Mouse (Mus musculus): ENCODE measurements around the gene Gsdma2. TPM values are rescaled to one million over a fixed set of nuclear protein-coding genes. Genes with fewer than 3 reads are reported as not detected.

The Gsdma2 gene
- polyA plus RNA-seq, 1 experiment: not detected

- no peaks in the 10 kb centered on the region for H3K9me3 ChIP-seq
- TF ChIP-seq FLI1 (IDR thresholded peaks at IDR 0.05; ENCODE audit: low read length): no peak
- no peak for TF ChIP-seq GATA1 (IDR thresholded peaks at IDR 0.05; ENCODE audit: borderline replicate concordance, low read length)
- no peak overlapping the region for H3K4me3 ChIP-seq (replicated peaks)
- H3K4me1 ChIP-seq: peaks cover 10% of the 10 kb centered on the region; the same call in 1 of the 2 replicates
- H3K27me3 ChIP-seq (replicated peaks): peaks cover 7% of the 10 kb centered on the region
- H3K36me3 ChIP-seq (replicated peaks; ENCODE audit: low read length): peaks cover 58% of the 10 kb centered on the region
Measured at GRCm38 (mm10) chr11:98696454-98697216, 50.1 kb downstream of the Gsdma2 start.

DNA sequence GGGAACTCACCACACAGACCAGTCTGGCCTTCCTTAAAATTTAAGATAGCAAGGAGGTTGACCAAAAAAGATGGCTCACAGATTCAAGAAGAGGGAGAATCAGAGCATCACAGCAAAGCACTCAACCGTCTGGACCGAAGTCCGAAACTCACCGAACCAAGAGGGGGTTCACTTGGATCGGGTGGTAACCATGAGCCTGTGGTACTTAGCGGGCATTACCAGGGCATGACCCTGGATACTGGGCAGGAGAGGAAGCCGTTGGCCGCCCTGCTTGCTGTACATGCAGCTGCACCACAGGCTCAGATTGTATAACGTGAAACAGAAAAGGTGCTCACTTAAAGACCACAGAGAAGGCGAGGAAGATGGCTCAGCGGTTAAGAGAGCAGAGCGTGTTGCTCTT is 50.7 kb downstream of the Gsdma2 start:
- Histone ChIP-seq H3K27me3 (replicated peaks) (peaks cover 10% of the 10 kb centered on the region), H3K4me3 (replicated peaks) (no peak overlapping the region), H3K4me1 (peaks cover 14% of the 10 kb centered on the region; the same call in 1 of the 2 replicates), H3K36me3 (replicated peaks; ENCODE audit: low read length) (peaks cover 52% of the 10 kb centered on the region), H3K9me3 (no peaks in the 10 kb centered on the region)
- no peak for TF ChIP-seq FLI1 (IDR thresholded peaks at IDR 0.05; ENCODE audit: low read length)
- no peak for TF ChIP-seq GATA1 (IDR thresholded peaks at IDR 0.05; ENCODE audit: borderline replicate concordance, low read length)

DNA sequence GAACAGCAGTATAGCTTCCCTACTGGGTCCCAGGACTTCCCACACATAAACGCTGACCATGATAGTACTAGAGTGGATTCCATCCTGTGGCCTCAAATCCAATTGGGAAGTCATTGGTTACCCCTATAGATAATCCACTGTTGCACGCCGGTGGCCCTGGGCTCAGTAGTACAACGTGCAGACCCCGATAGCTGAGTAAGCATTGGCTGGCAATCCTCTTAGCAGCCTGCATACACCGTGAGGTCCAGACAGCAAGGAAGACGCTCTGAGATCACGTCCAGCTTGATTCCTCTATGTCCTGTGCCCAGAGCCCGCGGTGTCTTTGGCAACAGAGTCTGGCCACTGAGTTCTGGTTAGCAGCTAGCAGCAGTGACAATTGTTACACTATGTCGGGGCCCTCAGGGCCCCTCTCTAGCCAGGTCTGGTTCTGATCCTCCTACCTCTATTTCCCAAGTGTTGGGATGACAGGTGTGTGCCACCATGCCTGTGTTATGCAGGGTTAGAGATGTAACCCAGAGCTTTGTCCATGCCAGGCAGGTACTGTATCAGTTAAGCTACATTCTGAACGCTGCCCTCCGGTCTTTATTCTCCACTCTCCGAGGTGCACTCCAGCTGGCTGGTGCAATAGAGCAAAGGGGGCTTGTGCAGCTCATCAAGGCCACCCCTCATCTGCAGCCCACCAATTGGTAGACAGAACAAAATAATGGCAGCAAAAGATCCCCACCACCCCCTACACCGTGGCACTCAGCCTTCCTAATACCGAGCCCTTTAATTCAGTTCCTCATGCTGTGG is 52.5 kb downstream of the Gsdma2 start:
- no peak overlapping the region for H3K4me3 ChIP-seq (replicated peaks)
- H3K36me3 ChIP-seq (replicated peaks; ENCODE audit: low read length): peaks cover 44% of the 10 kb centered on the region
- no peaks in the 10 kb centered on the region for H3K9me3 ChIP-seq
- TF ChIP-seq FLI1 (IDR thresholded peaks at IDR 0.05; ENCODE audit: low read length): no peak
- TF ChIP-seq GATA1 (IDR thresholded peaks at IDR 0.05; ENCODE audit: borderline replicate concordance, low read length): no peak
- H3K27me3 ChIP-seq (replicated peaks): peaks cover 10% of the 10 kb centered on the region
- peaks cover 18% of the 10 kb centered on the region; the same call in 1 of the 2 replicates for H3K4me1 ChIP-seq

- H3K4me3 ChIP-seq (replicated peaks): no peak overlapping the region
- H3K27me3 ChIP-seq (replicated peaks): peaks cover 10% of the 10 kb centered on the region
- no peaks in the 10 kb centered on the region for H3K9me3 ChIP-seq
- peaks cover 44% of the 10 kb centered on the region for H3K36me3 ChIP-seq (replicated peaks; ENCODE audit: low read length)
- H3K4me1 ChIP-seq: peaks cover 20% of the 10 kb centered on the region; the same call in 1 of the 2 replicates
- no peak for TF ChIP-seq FLI1 (IDR thresholded peaks at IDR 0.05; ENCODE audit: low read length)
- no peak for TF ChIP-seq GATA1 (IDR thresholded peaks at IDR 0.05; ENCODE audit: borderline replicate concordance, low read length)
Measured at GRCm38 (mm10) chr11:98699911-98700310, 53.4 kb downstream of the Gsdma2 start.

- H3K9me3 ChIP-seq: no peaks in the 10 kb centered on the region
- H3K36me3 ChIP-seq (replicated peaks; ENCODE audit: low read length): peaks cover 44% of the 10 kb centered on the region
- H3K27me3 ChIP-seq (replicated peaks): peaks cover 10% of the 10 kb centered on the region
- TF ChIP-seq GATA1 (IDR thresholded peaks at IDR 0.05; ENCODE audit: borderline replicate concordance, low read length) (no peak), FLI1 (IDR thresholded peaks at IDR 0.05; ENCODE audit: low read length) (no peak)
- H3K4me3 ChIP-seq (replicated peaks): no peak within 1 kb of the TSS
- H3K4me1 ChIP-seq: peaks cover 23% of the 10 kb centered on the region; the same call in 1 of the 2 replicates
Measured at GRCm38 (mm10) chr11:98701213-98701670, 54.7 kb downstream of the Gsdma2 start, which contains the start of gene Csf3. Gene Csf3 (plus strand): TSS chr11:98701263.

- Histone ChIP-seq H3K27me3 (replicated peaks) (peaks cover 10% of the 10 kb centered on the region), H3K4me1 (peaks cover 27% of the 10 kb centered on the region; the same call in 1 of the 2 replicates), H3K4me3 (replicated peaks) (no peak overlapping the region), H3K36me3 (replicated peaks; ENCODE audit: low read length) (peaks cover 44% of the 10 kb centered on the region), H3K9me3 (no peaks in the 10 kb centered on the region)
- TF ChIP-seq GATA1 (IDR thresholded peaks at IDR 0.05; ENCODE audit: borderline replicate concordance, low read length): no peak
- TF ChIP-seq FLI1 (IDR thresholded peaks at IDR 0.05; ENCODE audit: low read length): no peak
Measured at GRCm38 (mm10) chr11:98702323-98702722, 55.8 kb downstream of the Gsdma2 start.

GRCm38 (mm10) chr11:98705021-98705420 is 58.5 kb downstream of the Gsdma2 start:
- Histone ChIP-seq H3K36me3 (replicated peaks; ENCODE audit: low read length) (peaks cover 70% of the 10 kb centered on the region), H3K4me1 (peaks cover 39% of the 10 kb centered on the region), H3K9me3 (no peaks in the 10 kb centered on the region), H3K27me3 (replicated peaks) (peaks cover 10% of the 10 kb centered on the region), H3K4me3 (replicated peaks) (no peak overlapping the region)
- TF ChIP-seq GATA1 (IDR thresholded peaks at IDR 0.05; ENCODE audit: borderline replicate concordance, low read length) (no peak), FLI1 (IDR thresholded peaks at IDR 0.05; ENCODE audit: low read length) (no peak)

Other genes with a start within 250 kb of the Gsdma2 start
- 8.5 and 10.4 TPM in 2 replicates for gene Pgap3, start 246.3 kb upstream of the Gsdma2 start, polyA plus RNA-seq (2012; ENCODE audit: insufficient read depth, low replicate concordance)
- gene Erbb2, start 234.3 kb upstream of the Gsdma2 start, polyA plus RNA-seq (2012; ENCODE audit: insufficient read depth, low replicate concordance): 0.04 TPM in 1 of 2 replicates, not detected in the other
- 9.6 and 89.1 TPM in 2 replicates for gene Mien1, start 207.8 kb upstream of the Gsdma2 start, polyA plus RNA-seq (2012; ENCODE audit: insufficient read depth, low replicate concordance)
- gene Grb7, start 200.4 kb upstream of the Gsdma2 start, polyA plus RNA-seq (2012; ENCODE audit: insufficient read depth, low replicate concordance): not detected in 2 replicates
- gene Ikzf3, start 100.7 kb upstream of the Gsdma2 start, polyA plus RNA-seq (2012; ENCODE audit: insufficient read depth, low replicate concordance): 0.47 TPM in 1 of 2 replicates, not detected in the other
- gene Zpbp2, start 95.7 kb upstream of the Gsdma2 start, polyA plus RNA-seq (2012; ENCODE audit: insufficient read depth, low replicate concordance): 0.08 TPM in 1 of 2 replicates, not detected in the other
- gene Ormdl3, start 59.4 kb upstream of the Gsdma2 start, polyA plus RNA-seq (2012; ENCODE audit: insufficient read depth, low replicate concordance): 106 and 188 TPM in 2 replicates
- not detected in 2 replicates for gene Lrrc3c, start 48.5 kb upstream of the Gsdma2 start, polyA plus RNA-seq (2012; ENCODE audit: insufficient read depth, low replicate concordance)
- not detected in 2 replicates for gene Gm12355, start 21.1 kb upstream of the Gsdma2 start, polyA plus RNA-seq (2012; ENCODE audit: insufficient read depth, low replicate concordance)
- gene Gsdma3, start 20.4 kb upstream of the Gsdma2 start, polyA plus RNA-seq (2012; ENCODE audit: insufficient read depth, low replicate concordance): not detected in 2 replicates
- 2.2 and 3.4 TPM in 2 replicates for gene Gsdma, start 17.6 kb downstream of the Gsdma2 start, polyA plus RNA-seq (2012; ENCODE audit: insufficient read depth, low replicate concordance)
- gene Psmd3, start 35.8 kb downstream of the Gsdma2 start, polyA plus RNA-seq (2012; ENCODE audit: insufficient read depth, low replicate concordance): 128 and 167 TPM in 2 replicates
- not detected in 2 replicates for gene Csf3, start 54.5 kb downstream of the Gsdma2 start, polyA plus RNA-seq (2012; ENCODE audit: insufficient read depth, low replicate concordance)
- gene Med24, start 82.7 kb downstream of the Gsdma2 start, polyA plus RNA-seq (2012; ENCODE audit: insufficient read depth, low replicate concordance): 40.2 and 55.7 TPM in 2 replicates
- gene Thra, start 93.9 kb downstream of the Gsdma2 start, polyA plus RNA-seq (2012; ENCODE audit: insufficient read depth, low replicate concordance): 37.6 and 38.9 TPM in 2 replicates
- 5.6 and 22.1 TPM in 2 replicates for gene Nr1d1, start 128.6 kb downstream of the Gsdma2 start, polyA plus RNA-seq (2012; ENCODE audit: insufficient read depth, low replicate concordance)
- 30.0 and 46.8 TPM in 2 replicates for gene Msl1, start 148.8 kb downstream of the Gsdma2 start, polyA plus RNA-seq (2012; ENCODE audit: insufficient read depth, low replicate concordance)
- gene Casc3, start 158.1 kb downstream of the Gsdma2 start, polyA plus RNA-seq (2012; ENCODE audit: insufficient read depth, low replicate concordance): 10.6 and 13.2 TPM in 2 replicates
- gene Rapgefl1, start 190.0 kb downstream of the Gsdma2 start, polyA plus RNA-seq (2012; ENCODE audit: insufficient read depth, low replicate concordance): 0.29 TPM in 1 of 2 replicates, not detected in the other
- 7.3 and 10.6 TPM in 2 replicates for gene Wipf2, start 216.9 kb downstream of the Gsdma2 start, polyA plus RNA-seq (2012; ENCODE audit: insufficient read depth, low replicate concordance)

Measured in megakaryocyte, embryonic 14.5 days (primary cell).